Mouse (Mus musculus) lung, postnatal 0 days (tissue): ENCODE results near the gene Tubb5.

Source experiments
- CTCF ChIP-seq: IDR thresholded peaks from 2 replicates; pipeline ENCODE4 v1.5.1; 2016; ENCODE audit warnings: antibody characterized with exemption, mild to moderate bottlenecking
- EP300 ChIP-seq: IDR thresholded peaks from 2 replicates; pipeline ENCODE4 v1.6.1; 2016; ENCODE audit warnings: antibody characterized with exemption, mild to moderate bottlenecking, control low read depth

DNA sequence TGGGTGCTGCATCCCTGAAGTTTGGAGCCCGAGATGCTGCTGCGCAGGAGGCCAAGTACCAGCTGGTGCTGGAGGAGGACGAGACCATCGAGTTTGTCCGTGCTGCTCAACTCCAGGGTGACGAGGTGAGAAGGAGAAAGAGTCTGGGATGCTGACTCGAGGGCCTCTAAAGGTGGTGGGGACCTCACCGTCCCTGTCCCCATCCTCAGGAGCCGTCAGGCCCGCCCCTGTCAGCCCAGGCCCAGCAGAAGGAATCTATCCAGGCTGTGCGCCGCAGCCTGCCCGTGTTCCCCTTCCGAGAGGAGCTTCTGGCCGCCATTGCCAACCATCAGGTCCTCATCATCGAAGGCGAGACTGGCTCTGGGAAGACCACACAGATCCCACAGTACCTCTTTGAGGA, 44.8 kb upstream of the Tubb5 start:
- TF ChIP-seq CTCF: no peak
- TF ChIP-seq EP300: no peak
